Mouse (Mus musculus) T-cell, adult 2 months (primary cell): ENCODE data around the gene Adk.

Experiments used
- DNase-seq: peaks from one replicate; pipeline ENCODE4 v3.0.0; 2022; ENCODE audit warnings: low spot score

Adk gene

DNA sequence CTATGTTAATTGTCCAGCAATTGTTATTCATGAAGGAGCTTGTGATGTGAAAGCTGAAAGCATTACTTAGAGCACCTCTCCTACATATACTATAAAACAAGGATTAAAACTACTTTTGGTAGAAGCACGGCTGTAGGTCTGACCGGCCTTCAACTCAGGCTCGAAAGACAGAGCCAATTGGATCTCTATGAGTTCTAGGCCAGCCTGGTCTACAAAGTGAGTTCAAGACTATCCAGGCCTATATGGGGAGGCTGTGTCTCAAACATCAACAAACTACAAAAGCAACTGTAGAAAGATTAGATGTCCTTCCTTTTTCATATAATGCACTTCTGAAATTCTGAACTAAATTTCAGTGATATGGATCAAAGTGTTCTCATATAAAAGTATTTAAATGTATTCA is 113.7 kb downstream of the Adk start:
- DNase-seq: no peak

- no peak for DNase-seq
These were observed 121.8 kb downstream of the Adk start for GRCm38 (mm10) chr14:21173973-21174745.

- no peak for DNase-seq
These were observed 122.4 kb downstream of the Adk start for GRCm38 (mm10) chr14:21174804-21175203.

GRCm38 (mm10) chr14:21177781-21178180 is 125.4 kb downstream of the Adk start:
- DNase-seq: no peak

- no peak for DNase-seq
These were observed 126.0 kb downstream of the Adk start for GRCm38 (mm10) chr14:21178356-21178755.

DNA sequence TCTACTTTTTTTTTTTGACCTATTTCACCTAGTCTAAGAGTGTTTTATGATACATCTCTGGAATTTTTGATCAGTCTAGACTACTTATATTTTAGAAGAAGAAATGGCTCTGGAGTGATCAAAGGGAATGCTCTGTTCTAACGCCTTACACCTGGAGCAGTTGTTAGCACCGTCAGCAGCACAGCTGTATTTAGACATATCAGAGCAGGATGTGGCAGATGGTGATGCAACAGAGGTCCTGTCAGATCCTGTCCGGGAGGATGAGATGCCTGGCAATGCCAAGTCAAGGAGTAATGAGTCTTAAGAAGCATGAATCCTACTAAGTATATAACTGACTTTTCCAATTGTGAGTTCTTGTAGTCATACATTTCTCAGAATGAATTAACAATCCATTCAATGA is 128.7 kb downstream of the Adk start:
- no peak for DNase-seq

GRCm38 (mm10) chr14:21191966-21192365 is 139.6 kb downstream of the Adk start:
- no peak for DNase-seq

GRCm38 (mm10) chr14:21192749-21193148 is 140.4 kb downstream of the Adk start:
- DNase-seq: no peak

DNA sequence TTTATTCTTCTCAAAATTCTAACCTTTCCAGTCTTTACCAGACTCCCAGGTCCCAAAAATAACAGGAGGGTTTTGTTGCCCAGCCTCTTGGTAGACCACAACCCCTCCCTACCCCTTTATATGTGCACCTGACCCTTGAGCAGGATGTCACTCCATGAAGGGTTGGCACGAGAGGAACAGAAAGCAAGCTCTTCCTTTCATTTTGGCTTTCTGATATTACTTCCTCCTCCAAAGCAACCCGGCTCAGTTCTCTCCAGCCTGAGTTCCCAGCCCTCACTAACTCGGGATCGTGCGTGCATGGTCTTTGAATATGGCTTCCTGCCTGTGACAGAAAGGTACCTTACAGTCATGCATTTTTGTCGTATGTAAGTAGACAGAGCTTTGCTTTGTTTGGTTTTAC is 142.0 kb downstream of the Adk start:
- no peak for DNase-seq

DNA sequence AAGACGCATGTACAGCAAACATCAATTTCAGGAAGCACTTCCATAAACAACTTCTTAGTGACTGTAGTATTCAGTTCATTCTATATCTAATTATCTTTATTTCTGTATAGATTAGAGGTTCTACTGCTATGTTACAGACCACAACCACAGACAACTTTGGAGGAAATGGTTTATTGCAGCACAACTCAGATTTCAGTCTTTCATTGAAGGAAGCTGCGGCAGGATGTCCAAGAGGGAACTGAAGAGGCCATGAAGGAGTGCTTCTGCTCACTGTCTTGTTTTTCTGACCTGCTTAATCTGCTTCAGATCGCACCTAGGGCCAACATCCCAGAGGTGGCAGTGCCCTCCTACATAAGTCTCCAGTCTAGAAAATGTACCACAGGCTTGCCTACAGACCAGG is 148.5 kb downstream of the Adk start:
- DNase-seq: no peak

GRCm38 (mm10) chr14:21206472-21206871 is 154.1 kb downstream of the Adk start:
- DNase-seq: no peak

- no peak for DNase-seq
These were observed 169.3 kb downstream of the Adk start for GRCm38 (mm10) chr14:21221574-21222138.

DNA sequence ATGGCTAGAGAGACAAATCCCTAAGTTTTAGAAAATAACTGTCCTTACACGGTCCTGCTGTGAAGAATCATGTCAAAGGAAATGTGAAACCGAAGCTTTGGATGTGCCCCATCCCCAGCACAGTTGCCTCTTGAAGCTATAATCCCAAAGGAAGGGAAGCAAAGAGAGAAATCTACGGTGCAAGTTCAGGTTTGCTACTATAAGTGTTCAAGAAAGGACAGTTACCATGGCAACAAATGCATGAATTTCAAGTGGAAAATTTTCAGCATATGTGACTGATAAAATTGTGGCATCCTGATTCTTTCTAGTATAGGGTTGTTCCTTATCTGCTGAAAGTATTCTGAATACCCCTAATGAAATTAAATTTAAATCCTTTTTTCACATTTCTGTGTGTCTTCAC is 169.8 kb downstream of the Adk start:
- no peak for DNase-seq

- no peak for DNase-seq
These were observed 171.1 kb downstream of the Adk start for GRCm38 (mm10) chr14:21223456-21223855.

DNA sequence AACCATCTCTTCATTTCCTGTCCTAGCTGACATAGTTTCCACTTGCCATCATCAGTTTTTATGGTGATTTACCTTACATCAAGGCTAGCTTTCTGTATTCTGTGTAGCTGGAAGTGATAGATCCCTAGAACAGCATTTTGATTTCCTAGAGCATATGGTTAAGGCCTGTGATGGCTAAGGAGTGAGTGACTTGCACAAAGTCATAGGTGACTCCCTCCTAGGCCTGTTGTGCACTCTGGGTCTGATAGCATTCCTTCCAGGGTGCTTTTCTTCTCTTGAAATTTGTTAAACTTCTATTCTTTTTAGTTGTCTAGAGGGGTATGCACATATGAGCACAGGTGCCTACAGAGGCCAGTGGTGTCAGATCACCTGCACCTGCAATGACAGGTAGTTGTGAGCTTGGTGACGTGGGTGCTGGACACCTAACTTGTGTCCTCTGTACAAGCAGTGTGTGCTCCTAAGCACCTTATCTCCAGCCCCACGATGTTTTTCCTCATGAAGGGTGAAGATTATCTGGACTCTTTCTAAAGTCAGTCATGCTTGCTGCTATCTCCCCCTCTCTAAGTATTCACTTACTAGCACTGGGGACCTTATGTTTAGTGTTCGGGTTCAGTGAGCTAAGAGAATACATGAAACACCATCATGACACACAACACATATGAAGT is 171.7 kb downstream of the Adk start:
- DNase-seq: no peak

DNA sequence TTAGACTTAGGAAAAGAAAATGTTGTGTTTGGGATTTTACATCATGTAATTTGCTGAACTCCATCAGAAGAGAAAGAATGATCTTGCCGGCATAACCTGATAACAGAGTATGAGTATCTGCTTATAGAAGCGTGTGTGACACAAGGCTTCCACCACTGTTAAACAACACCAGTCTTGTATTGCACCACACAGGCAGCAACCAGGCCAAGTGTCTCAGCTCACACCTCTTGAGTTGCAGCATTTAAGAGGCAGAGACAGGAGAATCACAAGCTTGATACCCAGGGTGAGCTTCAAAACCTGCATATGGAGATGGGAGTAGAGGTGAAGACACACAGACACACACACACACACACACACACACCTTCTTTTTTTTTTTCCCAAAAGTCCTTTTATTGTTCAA is 184.7 kb downstream of the Adk start:
- no peak for DNase-seq

DNA sequence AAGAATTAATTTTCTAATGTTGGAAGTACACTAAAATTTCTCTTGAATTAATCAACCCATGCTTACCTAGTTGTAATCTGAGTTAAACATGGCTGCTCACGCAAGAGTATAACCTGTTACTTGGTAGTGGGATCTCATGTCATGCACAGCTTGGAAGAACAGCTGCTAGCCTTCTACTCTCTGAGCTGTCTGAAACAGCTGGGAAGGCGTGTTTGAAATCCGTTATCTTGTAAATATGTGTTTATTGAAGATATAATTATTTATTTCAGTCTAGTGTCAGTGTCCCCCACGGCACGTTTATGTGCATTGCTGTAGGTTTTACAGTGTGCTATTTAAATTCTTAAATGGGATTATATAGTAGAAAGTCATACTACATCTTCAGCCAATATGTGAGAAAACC is 188.7 kb downstream of the Adk start:
- no peak for DNase-seq

- DNase-seq: no peak
These were observed 199.0 kb downstream of the Adk start for GRCm38 (mm10) chr14:21251386-21251785.

DNA sequence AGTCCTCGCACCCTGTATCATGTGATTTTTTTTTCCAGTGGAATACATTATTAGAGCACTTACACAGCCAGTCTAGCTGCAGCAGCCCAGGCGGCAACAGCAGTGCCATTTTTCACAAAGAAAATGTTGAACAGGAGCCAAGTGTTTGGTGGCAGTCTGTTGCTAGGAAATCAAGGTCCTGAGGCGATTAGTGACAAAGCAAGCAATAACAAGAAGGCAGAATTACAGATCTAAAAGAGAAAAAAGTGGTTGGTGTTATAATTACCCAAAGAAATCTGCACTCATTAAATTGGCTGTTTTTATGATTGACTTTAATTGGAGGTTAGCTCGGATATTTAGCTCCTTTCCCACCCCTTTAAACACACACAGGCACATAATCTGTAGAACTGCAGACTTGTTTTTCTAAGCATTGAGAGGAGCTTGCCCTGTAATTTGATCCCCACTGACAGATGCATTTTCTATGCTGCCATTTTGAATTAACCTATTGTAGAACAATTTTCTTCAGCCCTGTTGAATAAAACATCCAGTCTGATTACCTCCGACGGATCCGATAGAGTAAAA is 200.0 kb downstream of the Adk start:
- DNase-seq: no peak

DNA sequence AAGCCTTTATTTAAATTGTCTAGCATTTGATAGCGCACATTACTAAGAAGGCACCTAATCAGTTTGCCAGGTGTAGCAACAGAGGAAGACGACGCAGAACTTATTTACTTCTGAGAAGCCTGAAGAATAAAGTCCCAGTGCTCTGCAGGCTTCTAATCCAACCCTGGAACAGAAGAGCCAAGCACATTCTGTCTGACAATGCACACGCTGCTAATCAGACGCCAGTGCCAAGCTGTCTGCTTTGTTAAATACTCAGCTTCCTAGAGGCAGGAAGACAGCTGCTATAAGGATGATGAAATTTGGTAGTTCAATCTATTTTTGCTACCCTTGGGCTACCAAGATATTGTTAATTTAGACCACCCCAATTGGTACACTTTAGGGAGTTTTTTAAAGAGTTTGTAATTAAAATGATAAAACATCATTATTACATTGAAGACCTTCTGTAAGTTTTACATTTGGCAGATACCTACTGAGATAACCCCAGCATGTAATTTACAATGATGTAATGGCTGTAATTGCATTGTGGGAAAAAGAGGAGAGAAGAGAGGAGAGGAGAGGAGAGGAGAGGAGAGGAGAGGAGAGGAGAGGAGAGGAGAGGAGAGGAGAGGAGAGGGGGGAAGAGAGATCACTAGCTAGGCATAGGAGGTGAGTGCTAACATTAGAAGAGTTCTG is 201.1 kb downstream of the Adk start:
- no peak for DNase-seq

DNA sequence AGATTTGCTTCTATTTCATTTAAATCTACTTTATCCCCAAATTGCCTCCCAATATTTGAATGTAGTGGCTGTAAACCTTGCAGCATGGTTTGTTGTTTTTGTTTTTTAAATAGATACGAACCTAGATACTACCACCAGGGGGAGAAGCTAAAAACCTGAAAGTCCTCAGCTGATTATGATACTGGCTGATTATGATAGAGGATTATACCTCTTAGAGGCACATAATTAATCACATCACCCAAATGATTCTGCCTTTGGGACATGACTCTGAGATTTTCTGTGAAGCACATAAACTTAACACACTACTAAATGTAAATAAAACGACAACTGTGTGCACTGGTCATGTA is 201.6 kb downstream of the Adk start:
- DNase-seq: no peak

GRCm38 (mm10) chr14:21268229-21268628 is 215.9 kb downstream of the Adk start:
- no peak for DNase-seq

GRCm38 (mm10) chr14:21271472-21271871 is 219.1 kb downstream of the Adk start:
- DNase-seq: no peak
